In genomic region chr12:78778423-78779067, GRCm38 (mm10) we compare ENCODE assay signal across 18 mouse cellular contexts. TPM values are rescaled to one million over a fixed set of nuclear protein-coding genes. Genes with fewer than 3 reads are reported as not detected.
DNase-seq lines count a peak whose midpoint lies in the region; ATAC-seq and TF ChIP-seq lines count a peak whose summit lies in the region.
"Had no signal": no experiment of that assay in that cellular context is flagged by ENCODE, and none has a peak within 500 bp of the region (broad histone marks: within the 10 kb centered on the region; RNA-seq: fewer than 3 reads in every experiment).

No protein-coding gene starts in this region.

- H3K9ac ChIP-seq in lung, postnatal 0 days (replicated peaks; ENCODE audit: low read depth), result no peak overlapping the region
- no peak overlapping the region for H3K9ac ChIP-seq in intestine, embryonic 16.5 days (ENCODE audit: low read depth, low read length)
- H3K9ac ChIP-seq in heart, embryonic 12.5 days, result no peak overlapping the region
- H3K9ac ChIP-seq: forebrain, embryonic 13.5 days; liver, embryonic 12.5 days had no signal

- H3K4me2 ChIP-seq in lung, postnatal 0 days (replicated peaks; ENCODE audit: low read depth, low read length), result no peak overlapping the region; the same call in 1 of the 2 replicates
- H3K4me2 ChIP-seq in intestine, embryonic 16.5 days (ENCODE audit: low read depth, low read length), result no peak overlapping the region
- H3K4me2 ChIP-seq in heart, embryonic 12.5 days, result no peak overlapping the region
- H3K4me2 ChIP-seq: liver, embryonic 12.5 days had no signal

- no peaks in the 10 kb centered on the region for H3K36me3 ChIP-seq in lung, postnatal 0 days (ENCODE audit: insufficient read depth, low read length)
- H3K36me3 ChIP-seq in intestine, embryonic 16.5 days (ENCODE audit: control insufficient read depth, insufficient read depth, low read length), result no peaks in the 10 kb centered on the region
- peaks cover 3% of the 10 kb centered on the region; the same call in 1 of the 2 replicates for H3K36me3 ChIP-seq in heart, embryonic 12.5 days
- H3K36me3 ChIP-seq: liver, embryonic 12.5 days had no signal

- CTCF ChIA-PET in Patski (lab: Charles Lee), result interaction anchor here (1.1 to 1.2 kb wide), 3 partner anchors 11 to 28 kb away, joined by 3 to 4 read pairs (median 3); no protein-coding TSS in a partner anchor

- DNase-seq in lung, postnatal 0 days (ENCODE audit: low spot score), result peak; percentile 45
- no peak for DNase-seq in lung, adult 18-20 months
- peak; percentile 49 for DNase-seq in Patski (ENCODE audit: low read depth, low spot score)
- DNase-seq in fibroblast of lung, adult 2 months (ENCODE audit: low read depth), result peak; percentile 15
- no peak for DNase-seq in yolk sac, embryonic 10.5 days (ENCODE audit: low spot score)
- no peak for DNase-seq in frontal cortex, postnatal 25 days (ENCODE audit: low spot score in 2 of 2)
- DNase-seq: cerebellum, postnatal 25 days; gastrocnemius, adult 2 months; heart, postnatal 10 days; kidney, adult 11 months; kidney, postnatal 14 days; thymus, postnatal 36 days had no signal

- H3K4me1 ChIP-seq in lung, postnatal 0 days (ENCODE audit: insufficient read depth, low read depth, low read length), result no peaks in the 10 kb centered on the region
- peaks cover 8% of the 10 kb centered on the region; the same call in 1 of the 2 replicates for H3K4me1 ChIP-seq in intestine, embryonic 16.5 days (ENCODE audit: control insufficient read depth, insufficient read depth, low read length)
- H3K4me1 ChIP-seq in heart, embryonic 12.5 days (replicated peaks), result peaks cover 4% of the 10 kb centered on the region; the same call in 1 of the 2 replicates
- H3K4me1 ChIP-seq: limb, embryonic 10.5 days; liver, embryonic 12.5 days had no signal

- POLR2A ChIA-PET in Patski (lab: Charles Lee), result interaction anchor here (0.6 kb wide), 1 partner anchor 13 kb away, joined by 7 read pairs; no protein-coding TSS in a partner anchor

- H3K9me3 ChIP-seq in lung, postnatal 0 days (ENCODE audit: low read length), result no peaks in the 10 kb centered on the region
- H3K9me3 ChIP-seq in intestine, embryonic 16.5 days (ENCODE audit: control insufficient read depth, low read length), result no peaks in the 10 kb centered on the region
- H3K9me3 ChIP-seq in heart, embryonic 12.5 days (replicated peaks), result 0 out of 2 replicates have a peak, but pooled peaks cover 2% of the 10 kb centered on the region
- H3K9me3 ChIP-seq: forebrain, embryonic 13.5 days; limb, embryonic 10.5 days; liver, embryonic 12.5 days had no signal

- TF ChIP-seq CTCF in lung, postnatal 0 days (IDR thresholded peaks at IDR 0.05), result no peak
- no peak for TF ChIP-seq CTCF in Patski (IDR thresholded peaks at IDR 0.05)

- in situ Hi-C loops in Patski (cut with MboI; ENCODE audit: low pct_unique_long_range_greater_than_20kb), result no loop called here

- WGBS in lung, postnatal 0 days, result 55% methylated on average over 4 of the region's 4 CpGs
- 55% methylated on average over 4 of the region's 4 CpGs for WGBS in intestine, embryonic 16.5 days
- WGBS in heart, embryonic 12.5 days, result 76% methylated on average over 4 of the region's 4 CpGs

- ATAC-seq in lung, postnatal 0 days, result 0 out of 2 replicates have a peak, but pooled peaks have one; percentile 12
- peak; percentile 93 for ATAC-seq in Patski
- peak; percentile 56; the same call in 1 of the 2 replicates for ATAC-seq in intestine, embryonic 16.5 days
- no peak for ATAC-seq in heart, embryonic 12.5 days (ENCODE audit: insufficient number of reproducible peaks, low FRiP score)
- ATAC-seq: liver, embryonic 12.5 days had no signal

- H3K4me3 ChIP-seq in lung, postnatal 0 days (ENCODE audit: low read depth, low read length), result no peak overlapping the region
- H3K4me3 ChIP-seq in intestine, embryonic 16.5 days (ENCODE audit: low read length), result no peak overlapping the region
- H3K4me3 ChIP-seq in heart, embryonic 12.5 days, result no peak overlapping the region
- H3K4me3 ChIP-seq: forebrain, embryonic 13.5 days; gastrocnemius, adult 2 months; limb, embryonic 10.5 days; liver, embryonic 12.5 days had no signal

- TF ChIP-seq EP300 in lung, postnatal 0 days (IDR thresholded peaks at IDR 0.05), result no peak

- peak overlapping the region; percentile 16 for H3K27ac ChIP-seq in lung, postnatal 0 days (ENCODE audit: low read length)
- 0 out of 2 replicates have a peak overlapping the region, but pooled peaks have one; percentile 10 for H3K27ac ChIP-seq in intestine, embryonic 16.5 days (ENCODE audit: low read length)
- no peak overlapping the region for H3K27ac ChIP-seq in heart, embryonic 12.5 days (ENCODE audit: poor library complexity, severe bottlenecking)
- H3K27ac ChIP-seq: forebrain, embryonic 13.5 days; gastrocnemius, adult 2 months; limb, embryonic 10.5 days; liver, embryonic 12.5 days; macrophage had no signal

- no peaks in the 10 kb centered on the region for H3K27me3 ChIP-seq in lung, postnatal 0 days (replicated peaks; ENCODE audit: insufficient read depth, low read length)
- no peaks in the 10 kb centered on the region for H3K27me3 ChIP-seq in Patski
- H3K27me3 ChIP-seq in intestine, embryonic 16.5 days (replicated peaks; ENCODE audit: control insufficient read depth, insufficient read depth, low read length), result no peaks in the 10 kb centered on the region
- H3K27me3 ChIP-seq in heart, embryonic 12.5 days (replicated peaks), result no peaks in the 10 kb centered on the region
- H3K27me3 ChIP-seq: forebrain, embryonic 13.5 days; liver, embryonic 12.5 days had no signal

RNA-seq across cellular contexts. Expression of gene Mpp5, which starts 29.8 kb away (rescaled TPM):
- polyA plus RNA-seq in lung, postnatal 0 days (2015; fragmentation: Nextera tagmentation; extraction: Ambion mirVana), result 26.9 and 36.0 TPM in 2 replicates
- polyA plus RNA-seq in Patski (2021), result 33.6 TPM
- polyA plus RNA-seq in intestine, embryonic 16.5 days (2015; fragmentation: Nextera tagmentation; extraction: Ambion mirVana), result 24.4 and 25.8 TPM in 2 replicates
- polyA plus RNA-seq in heart, embryonic 12.5 days (2016; fragmentation: Nextera tagmentation; extraction: Ambion mirVana), result 21.5 and 22.5 TPM in 2 replicates

Comparison
In these comparisons a context has a peak if more than half of its experiments do, and no peak if none do; other contexts are left out.
1. DNase-seq: peak in lung, postnatal 0 days (single experiment), Patski (single experiment) and fibroblast of lung, adult 2 months (single experiment); none in lung, adult 18-20 months (0 of 2), yolk sac, embryonic 10.5 days (single experiment) and frontal cortex, postnatal 25 days (0 of 2).